Mouse (Mus musculus) myocyte (in vitro differentiated cells): Measurements from ENCODE around the gene Zfp207. TPM values are rescaled to one million over a fixed set of nuclear protein-coding genes. Genes with fewer than 3 reads are reported as not detected.
A peak's percentile ranks its signal among the peaks of the same experiment; 100 is the strongest.
"Not testable (repeated sequence)": the region's sequence is repeated elsewhere in the genome, so short reads cannot be mapped to it uniquely, and the experiment has no call there.

Experiments
- H3K27me3 ChIP-seq: one replicate; pipeline ENCODE4 v1.6.1; 2011; ENCODE audit not compliant: control insufficient read depth, insufficient read depth, insufficient read length
- H3K36me3 ChIP-seq: one replicate; pipeline ENCODE4 v1.6.1; 2011; ENCODE audit not compliant: control insufficient read depth, insufficient read depth
- H3K4me2 ChIP-seq: one replicate; pipeline ENCODE4 v1.6.1; 2011; ENCODE audit warnings: low read depth, control low read depth
- H3K4me3 ChIP-seq: one replicate; pipeline ENCODE4 v1.5.1; 2011; ENCODE audit warnings: mild to moderate bottlenecking, control low read depth, moderate library complexity
- H3K79me2 ChIP-seq: one replicate; pipeline ENCODE4 v1.6.1; 2011; ENCODE audit not compliant: control insufficient read depth, insufficient read depth
- H3ac ChIP-seq: one replicate; pipeline ENCODE4 v1.6.1; 2011; ENCODE audit not compliant: control insufficient read depth, insufficient read length
- CEBPB ChIP-seq: IDR thresholded peaks from 2 replicates; pipeline ENCODE4 v1.6.1; 2011; ENCODE audit warnings: mild to moderate bottlenecking, moderate library complexity; ENCODE audit not compliant: poor library complexity, insufficient read depth, severe bottlenecking
- E2F4 ChIP-seq: IDR thresholded peaks from one replicate; pipeline ENCODE4 v1.6.1; 2011; ENCODE audit warnings: mild to moderate bottlenecking, control low read depth, moderate library complexity; ENCODE audit not compliant: insufficient read depth
- MAX ChIP-seq: IDR thresholded peaks from one replicate; pipeline ENCODE4 v1.6.1; 2011; ENCODE audit warnings: low read depth, mild to moderate bottlenecking, control low read depth
- MYOD1 ChIP-seq, 3 experiments: IDR thresholded peaks; one replicate each; pipeline ENCODE4 v1.6.1; 2011; ENCODE audit warnings: control low read depth in 2 of 3, low read depth in 2 of 3, mild to moderate bottlenecking in 2 of 3, moderate library complexity in 1 of 3; ENCODE audit not compliant: insufficient read length in 2 of 3, control insufficient read depth in 1 of 3
- MYOG ChIP-seq, 3 experiments: IDR thresholded peaks; one replicate each; pipeline ENCODE4 v1.6.1; 2011; ENCODE audit warnings: control low read depth in 2 of 3, low read depth in 2 of 3, mild to moderate bottlenecking in 2 of 3; ENCODE audit not compliant: insufficient read length in 2 of 3, control insufficient read depth in 1 of 3, insufficient read depth in 1 of 3
- POLR2A ChIP-seq: IDR thresholded peaks from one replicate; pipeline ENCODE4 v1.6.1; 2011; ENCODE audit warnings: low read depth, mild to moderate bottlenecking, control low read depth, moderate library complexity; ENCODE audit not compliant: insufficient read length
- POLR2AphosphoS2 ChIP-seq: IDR thresholded peaks from one replicate; pipeline ENCODE4 v1.6.1; 2011; ENCODE audit warnings: low read depth, control low read depth; ENCODE audit not compliant: insufficient read length
- REST ChIP-seq: IDR thresholded peaks from one replicate; pipeline ENCODE4 v1.6.1; 2011; ENCODE audit warnings: mild to moderate bottlenecking, control low read depth, moderate library complexity; ENCODE audit not compliant: insufficient read depth, insufficient read length
- SRF ChIP-seq: IDR thresholded peaks from one replicate; pipeline ENCODE4 v1.6.1; 2011; ENCODE audit warnings: low read depth; ENCODE audit not compliant: control insufficient read depth, insufficient read length
- TCF12 ChIP-seq: IDR thresholded peaks from one replicate; pipeline ENCODE4 v1.6.1; 2011; ENCODE audit warnings: mild to moderate bottlenecking, control low read depth; ENCODE audit not compliant: poor library complexity, insufficient read depth, severe bottlenecking
- TCF3 ChIP-seq: IDR thresholded peaks from one replicate; pipeline ENCODE4 v1.6.1; 2011; ENCODE audit warnings: low read depth, control low read depth; ENCODE audit not compliant: insufficient read length
- USF1 ChIP-seq: IDR thresholded peaks from one replicate; pipeline ENCODE4 v1.6.1; 2011; ENCODE audit warnings: low read depth, mild to moderate bottlenecking, control low read depth, moderate library complexity
- polyA plus RNA-seq: library from polyadenylated mRNA; unstranded; fragments of >200 nt; fragmentation: generic; extraction: Trizol; gene quantifications from one replicate; pipeline ENCODE4 v1.2.1, GENCODE M21; 2012; ENCODE audit warnings: missing spikeins

Gene Zfp207
- polyA plus RNA-seq, 1 experiment, result 65.6 TPM

DNA sequence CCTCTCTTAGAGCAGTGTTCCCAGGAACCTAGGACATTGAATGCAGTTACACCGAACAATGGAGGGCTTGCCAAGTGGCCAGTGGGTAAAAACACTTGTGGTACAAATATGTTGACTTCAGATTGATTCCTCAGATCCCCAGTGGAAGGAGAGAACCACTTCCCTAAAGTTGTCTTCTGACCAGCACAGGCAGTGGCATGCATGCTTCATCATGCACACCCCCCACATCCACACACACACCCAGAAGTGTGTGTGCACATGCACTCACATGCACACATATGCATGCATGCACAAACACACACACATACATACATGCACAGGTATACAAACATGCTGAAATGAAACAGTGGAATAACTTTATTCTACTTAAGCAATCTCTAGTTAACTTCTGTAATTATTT is 36.7 kb downstream of the Zfp207 start:
- Histone ChIP-seq H3K36me3 (no peaks in the 10 kb centered on the region), H3K27me3 (no peaks in the 10 kb centered on the region), H3K4me2 (no peak overlapping the region), H3K4me3 (no peak overlapping the region), H3ac (no peak overlapping the region), H3K79me2 (no peaks in the 10 kb centered on the region)
- TF ChIP-seq TCF3 (no peak), MYOD1 (IDR thresholded peaks at IDR 0.05; ENCODE audit: control insufficient read depth in 1 of 3, insufficient read length in 2 of 3, low read depth in 2 of 3) (no peak), POLR2AphosphoS2 (peak; percentile 63)

DNA sequence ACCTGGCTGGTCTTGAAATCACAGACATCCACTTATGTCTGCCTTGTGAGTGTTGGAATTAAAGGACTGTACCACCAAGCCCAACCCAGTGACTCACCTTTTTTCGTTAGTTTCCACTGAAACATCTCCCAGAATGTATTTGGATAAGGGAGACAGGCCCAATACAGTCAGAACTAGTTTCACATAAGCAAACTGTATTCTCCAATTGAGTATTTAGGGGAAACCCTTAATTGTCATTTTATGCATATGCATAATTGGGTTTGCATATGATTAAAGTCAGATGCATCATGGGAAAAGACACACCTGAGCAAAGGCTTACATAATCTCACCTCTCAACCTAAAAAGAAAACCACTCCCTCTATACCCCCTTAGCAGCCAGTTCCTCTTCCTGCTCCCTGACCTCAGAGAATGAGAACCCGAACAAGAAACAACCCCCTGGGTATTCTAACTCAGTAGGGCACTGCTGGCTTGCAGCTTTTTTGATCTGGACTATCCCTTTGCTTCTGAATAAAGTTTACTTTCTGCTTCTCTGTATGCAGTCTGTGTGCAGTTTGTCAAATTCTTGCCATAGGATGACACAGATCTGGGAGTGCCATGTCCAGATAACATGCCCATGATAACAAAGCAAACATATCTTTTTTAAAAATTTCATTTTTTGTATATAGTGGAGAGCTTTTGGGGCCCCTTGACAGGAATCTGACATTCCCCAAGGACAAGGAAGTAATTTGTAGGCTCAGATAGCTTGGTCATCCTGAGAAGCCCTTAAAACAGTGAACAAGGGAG is 37.3 kb downstream of the Zfp207 start:
- H3K36me3 ChIP-seq, result no peaks in the 10 kb centered on the region
- no peak overlapping the region for H3K4me2 ChIP-seq
- TF ChIP-seq E2F4 (no peak), MYOG (IDR thresholded peaks at IDR 0.05; ENCODE audit: control insufficient read depth in 1 of 3, insufficient read depth in 1 of 3, insufficient read length in 2 of 3, low read depth in 2 of 3) (no peak), MYOD1 (IDR thresholded peaks at IDR 0.05; ENCODE audit: control insufficient read depth in 1 of 3, insufficient read length in 2 of 3, low read depth in 2 of 3) (no peak), TCF3 (no peak), POLR2A (no peak), REST (no peak), SRF (no peak), TCF12 (no peak), MAX (no peak), CEBPB (no peak), POLR2AphosphoS2 (no peak), USF1 (no peak)
- H3K79me2 ChIP-seq, result no peaks in the 10 kb centered on the region
- H3K4me3 ChIP-seq, result no peak overlapping the region
- H3ac ChIP-seq, result no peak overlapping the region
- H3K27me3 ChIP-seq, result no peaks in the 10 kb centered on the region

DNA sequence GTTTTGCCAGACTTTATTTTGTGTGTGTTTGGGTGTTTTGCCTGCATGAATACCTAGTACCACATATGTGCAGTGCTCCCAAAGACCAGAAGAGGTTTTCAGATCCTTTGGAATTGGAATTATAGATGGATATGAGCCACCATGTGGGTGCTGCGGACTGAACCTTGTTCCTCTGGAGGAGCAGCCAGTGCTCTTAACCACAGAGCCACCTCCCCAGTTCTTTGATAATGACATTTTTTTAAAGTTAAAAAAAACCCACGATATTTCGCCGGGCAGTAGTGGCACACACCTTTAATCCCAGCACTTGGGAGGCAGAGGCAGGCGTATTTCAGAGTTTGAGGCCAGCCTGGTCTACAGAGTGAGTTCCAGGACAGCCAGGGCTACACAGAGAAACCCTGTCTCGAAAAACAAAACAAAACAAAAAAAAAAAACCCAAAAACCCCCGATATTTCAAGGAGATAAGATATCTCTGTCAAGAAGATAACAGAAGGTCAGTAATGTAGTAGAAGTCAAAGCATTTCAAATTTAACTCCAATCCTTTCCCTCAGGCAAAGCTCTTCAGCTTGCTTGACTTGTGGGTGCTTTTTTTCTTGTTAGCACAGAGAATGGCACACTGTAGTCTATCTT is 38.5 kb downstream of the Zfp207 start:
- no peaks in the 10 kb centered on the region for H3K27me3 ChIP-seq
- TF ChIP-seq CEBPB (no peak), POLR2A (no peak), MYOD1 (IDR thresholded peaks at IDR 0.05; ENCODE audit: control insufficient read depth in 1 of 3, insufficient read length in 2 of 3, low read depth in 2 of 3) (no peak), E2F4 (no peak), USF1 (no peak), TCF12 (no peak), POLR2AphosphoS2 (no peak), REST (no peak), SRF (no peak), MYOG (IDR thresholded peaks at IDR 0.05; ENCODE audit: control insufficient read depth in 1 of 3, insufficient read depth in 1 of 3, insufficient read length in 2 of 3, low read depth in 2 of 3) (no peak), TCF3 (no peak), MAX (no peak)
- no peak overlapping the region for H3K4me2 ChIP-seq
- no peaks in the 10 kb centered on the region for H3K79me2 ChIP-seq
- H3ac ChIP-seq, result no peak overlapping the region
- no peak overlapping the region for H3K4me3 ChIP-seq
- H3K36me3 ChIP-seq, result no peaks in the 10 kb centered on the region

DNA sequence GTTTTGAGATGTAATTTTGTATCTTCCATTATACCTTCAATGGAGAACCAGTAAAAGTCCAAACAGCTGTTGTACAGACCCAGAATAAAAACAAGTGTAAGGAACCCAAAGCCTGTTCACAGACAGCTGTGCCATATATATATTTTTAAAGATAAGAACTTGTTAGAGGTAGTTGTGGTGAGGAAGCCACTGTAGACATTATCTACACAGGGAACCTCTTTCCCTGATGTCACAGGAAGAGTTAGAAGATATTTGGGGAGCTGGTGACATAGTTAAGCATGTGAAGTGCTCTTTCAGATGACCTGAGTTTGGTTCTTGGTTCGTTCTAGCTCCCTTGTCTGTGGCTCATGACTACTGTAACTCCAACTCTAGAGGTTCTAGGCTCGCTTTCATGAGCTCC is 41.6 kb downstream of the Zfp207 start:
- Histone ChIP-seq H3K4me3 (no peak overlapping the region), H3ac (no peak overlapping the region), H3K27me3 (no peaks in the 10 kb centered on the region), H3K36me3 (no peaks in the 10 kb centered on the region), H3K79me2 (peaks cover 11% of the 10 kb centered on the region), H3K4me2 (no peak overlapping the region)
- TF ChIP-seq MYOD1 (IDR thresholded peaks at IDR 0.05; ENCODE audit: control insufficient read depth in 1 of 3, insufficient read length in 2 of 3, low read depth in 2 of 3), result no peak
- TF ChIP-seq MAX, result no peak
- no peak for TF ChIP-seq SRF
- no peak for TF ChIP-seq POLR2A
- TF ChIP-seq POLR2AphosphoS2, result no peak
- TF ChIP-seq USF1, result no peak
- TF ChIP-seq REST, result no peak
- TF ChIP-seq TCF3, result no peak
- TF ChIP-seq TCF12, result no peak

DNA sequence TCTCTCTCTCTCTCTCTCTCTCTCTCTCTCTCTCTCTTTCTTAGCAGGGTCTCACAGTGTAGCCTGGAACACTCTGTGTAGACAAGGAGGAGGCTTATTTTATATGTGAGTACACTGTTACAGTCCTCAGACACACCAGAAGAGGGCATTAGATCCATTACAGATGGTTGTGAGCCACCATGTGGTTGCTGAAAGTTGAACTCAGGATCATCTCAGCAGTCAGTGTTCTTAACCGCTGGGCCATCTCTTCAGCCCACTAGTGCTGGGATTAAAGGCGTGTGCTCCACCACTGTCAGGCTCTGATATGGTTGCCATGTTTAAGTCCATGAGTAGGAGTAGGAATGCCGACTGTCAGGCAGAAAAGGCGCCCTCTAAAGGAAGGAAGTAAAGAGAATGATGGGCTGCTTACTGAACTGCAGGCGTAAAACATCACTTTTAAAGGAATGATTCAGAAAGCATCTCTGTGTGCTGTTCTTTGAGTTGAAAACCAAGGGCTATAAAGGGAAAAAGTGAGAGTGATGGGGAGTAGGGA is 42.2 kb downstream of the Zfp207 start:
- Histone ChIP-seq H3K4me2 (no peak overlapping the region), H3K36me3 (no peaks in the 10 kb centered on the region), H3K79me2 (peaks cover 17% of the 10 kb centered on the region), H3ac (no peak overlapping the region), H3K27me3 (no peaks in the 10 kb centered on the region), H3K4me3 (no peak overlapping the region)
- TF ChIP-seq E2F4 (no peak), REST (no peak), MAX (no peak), SRF (no peak), TCF3 (no peak), POLR2A (no peak), MYOD1 (IDR thresholded peaks at IDR 0.05; ENCODE audit: control insufficient read depth in 1 of 3, insufficient read length in 2 of 3, low read depth in 2 of 3) (no peak), MYOG (IDR thresholded peaks at IDR 0.05; ENCODE audit: control insufficient read depth in 1 of 3, insufficient read depth in 1 of 3, insufficient read length in 2 of 3, low read depth in 2 of 3) (no peak), USF1 (no peak), CEBPB (no peak), TCF12 (no peak), POLR2AphosphoS2 (no peak)

DNA sequence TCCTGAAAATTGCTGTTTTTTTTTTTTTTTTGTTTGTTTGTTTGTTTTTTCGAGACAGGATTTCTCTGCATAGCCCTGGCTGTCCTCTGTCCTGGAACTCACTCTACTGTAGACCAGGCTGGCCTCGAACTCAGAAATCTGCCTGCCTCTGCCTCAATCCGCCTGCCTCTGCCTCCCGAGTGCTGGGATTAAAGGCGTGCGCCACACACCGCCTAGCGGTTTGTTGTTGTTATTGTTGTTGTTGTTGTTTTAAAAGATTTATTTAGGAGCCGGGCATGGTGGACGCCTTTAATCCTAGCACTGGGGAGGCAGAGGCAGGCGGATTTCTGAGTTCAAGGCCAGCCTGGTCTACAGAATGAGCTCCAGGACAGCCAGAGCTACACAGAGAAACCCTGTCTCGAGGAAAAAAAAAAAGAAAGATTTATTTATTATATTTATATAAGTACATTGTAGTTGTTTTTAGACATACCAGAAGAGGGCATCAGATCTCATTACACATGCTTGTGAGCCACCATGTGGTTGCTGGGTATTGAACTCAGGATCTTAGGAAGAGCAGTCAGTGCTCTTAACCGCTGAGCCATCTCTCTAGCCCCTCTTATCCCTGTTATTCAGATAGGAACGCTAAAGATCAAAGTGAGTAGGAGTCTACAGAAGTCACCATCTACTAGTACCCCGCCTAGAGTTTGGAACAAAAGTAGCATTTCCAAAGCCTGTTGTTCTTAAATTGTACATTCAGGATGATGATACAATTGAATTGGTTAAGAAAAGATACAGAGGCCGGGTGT is 43.1 kb downstream of the Zfp207 start:
- H3K36me3 ChIP-seq, H3K4me2 ChIP-seq, H3K27me3 ChIP-seq, H3K4me3 ChIP-seq, H3ac ChIP-seq: not testable (repeated sequence)
- peaks cover 27% of the 10 kb centered on the region for H3K79me2 ChIP-seq
